Mouse (Mus musculus): ENCODE measurements around the gene Nell1.

- TF ChIP-seq POLR2A (IDR thresholded peaks at IDR 0.05; ENCODE audit: control insufficient read depth, low read depth, low read length), result no peak
- no peak for TF ChIP-seq CTCF (IDR thresholded peaks at IDR 0.05; ENCODE audit: control insufficient read depth, insufficient read depth, insufficient replicate concordance, low read depth, low read length)
Observed at GRCm38 (mm10) chr7:50241213-50241612, 266.5 kb downstream of the Nell1 start.

Data from testis, adult 2 months (tissue).